Mouse (Mus musculus): ENCODE data around the gene Kcnh7.
"Not testable (repeated sequence)": the region's sequence is repeated elsewhere in the genome, so short reads cannot be mapped to it uniquely, and the experiment has no call there.

Kcnh7 gene

DNA sequence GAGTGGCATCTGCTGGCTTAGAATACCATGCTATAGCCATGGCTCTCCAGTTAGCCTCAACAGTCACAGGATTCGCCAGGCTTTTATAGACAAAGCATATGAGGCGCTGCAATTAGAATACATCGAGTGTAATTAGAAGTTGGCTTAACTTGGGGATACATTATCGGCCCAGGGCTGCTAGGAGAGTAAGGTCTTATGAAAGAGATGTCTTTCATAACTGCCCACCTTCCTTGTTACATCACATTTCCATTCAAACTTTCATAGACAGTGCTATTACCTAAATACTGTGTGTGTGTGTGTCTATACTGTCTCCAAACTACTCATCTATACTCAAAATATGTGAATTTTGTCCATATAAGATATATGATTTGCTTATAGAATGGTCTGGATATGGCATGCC, 468.8 kb downstream of the Kcnh7 start:
- no peak for DNase-seq

DNA sequence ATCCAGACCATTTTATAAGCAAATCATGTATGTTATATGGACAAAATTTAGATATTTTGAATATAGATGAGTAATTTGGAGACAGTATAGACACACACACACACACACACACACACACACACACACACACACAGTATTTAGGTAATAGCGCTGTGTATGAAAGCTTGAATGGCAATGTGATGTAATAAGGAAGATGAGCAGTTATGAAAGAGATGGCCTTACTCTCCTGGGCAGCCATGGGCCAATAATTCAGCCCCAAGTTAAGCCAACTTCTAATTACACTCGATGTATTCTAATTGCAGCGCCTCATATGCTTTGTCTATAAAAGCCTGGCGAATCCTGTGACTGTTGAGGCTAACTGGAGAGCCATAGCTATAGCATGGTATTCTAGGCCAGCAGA, 469.7 kb downstream of the Kcnh7 start:
- DNase-seq, result not testable (repeated sequence)

DNA sequence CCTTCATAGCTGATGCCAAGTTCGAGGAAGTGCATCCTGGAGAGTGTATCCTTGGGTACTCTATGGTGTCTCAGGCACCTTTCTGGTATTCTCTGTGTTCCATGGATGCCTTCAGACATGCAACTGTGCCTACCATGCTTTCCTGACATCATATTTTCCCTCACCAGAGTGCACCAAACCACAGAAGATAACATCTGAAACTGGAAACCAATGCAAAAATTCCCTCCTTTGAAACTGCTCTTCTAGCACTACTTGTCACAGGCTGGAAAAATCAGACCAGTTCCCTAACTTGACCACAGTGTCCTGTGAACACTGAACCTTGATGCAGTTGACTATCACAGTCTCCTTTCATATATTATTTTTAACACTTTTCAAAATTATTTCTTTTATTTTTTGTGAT, 474.5 kb downstream of the Kcnh7 start:
- no peak for DNase-seq

DNA sequence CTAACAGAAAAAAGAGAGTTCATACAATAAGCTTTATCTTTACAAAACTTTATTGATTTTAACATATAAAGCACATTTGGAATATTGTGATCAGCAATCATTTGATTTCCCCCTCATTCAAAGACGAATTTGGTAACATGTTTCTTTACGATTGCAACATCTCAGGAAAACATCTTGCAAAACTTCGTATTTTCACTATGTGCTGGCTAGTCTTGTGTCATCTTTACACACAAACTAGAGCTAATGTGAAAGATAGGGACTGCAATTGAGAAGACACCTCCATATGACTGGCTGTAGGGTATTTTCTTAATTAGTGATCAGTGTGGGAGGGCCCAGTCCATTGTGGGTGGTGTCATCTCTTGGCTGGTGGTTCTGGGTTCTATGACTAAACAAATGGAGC, 477.8 kb downstream of the Kcnh7 start:
- no peak for DNase-seq

DNA sequence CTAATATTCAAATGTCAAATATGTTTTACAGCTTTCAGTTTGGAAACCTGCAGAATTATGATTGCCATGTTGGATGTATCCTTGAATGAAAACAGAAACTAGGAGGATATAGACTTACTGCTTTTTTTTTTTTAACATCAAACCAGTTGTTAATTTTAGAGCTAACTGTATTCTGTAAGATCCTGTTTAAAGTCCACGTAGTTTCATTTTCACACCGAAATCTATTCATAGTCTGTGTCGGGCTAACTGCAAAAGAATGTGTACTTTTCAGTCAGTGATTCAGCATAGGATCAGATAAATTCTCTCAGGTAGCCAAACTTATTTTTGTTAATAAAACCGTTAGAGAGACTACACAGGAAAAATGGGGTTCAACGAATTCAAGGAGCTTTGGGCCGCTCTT, 498.2 kb downstream of the Kcnh7 start:
- DNase-seq, result no peak

DNA sequence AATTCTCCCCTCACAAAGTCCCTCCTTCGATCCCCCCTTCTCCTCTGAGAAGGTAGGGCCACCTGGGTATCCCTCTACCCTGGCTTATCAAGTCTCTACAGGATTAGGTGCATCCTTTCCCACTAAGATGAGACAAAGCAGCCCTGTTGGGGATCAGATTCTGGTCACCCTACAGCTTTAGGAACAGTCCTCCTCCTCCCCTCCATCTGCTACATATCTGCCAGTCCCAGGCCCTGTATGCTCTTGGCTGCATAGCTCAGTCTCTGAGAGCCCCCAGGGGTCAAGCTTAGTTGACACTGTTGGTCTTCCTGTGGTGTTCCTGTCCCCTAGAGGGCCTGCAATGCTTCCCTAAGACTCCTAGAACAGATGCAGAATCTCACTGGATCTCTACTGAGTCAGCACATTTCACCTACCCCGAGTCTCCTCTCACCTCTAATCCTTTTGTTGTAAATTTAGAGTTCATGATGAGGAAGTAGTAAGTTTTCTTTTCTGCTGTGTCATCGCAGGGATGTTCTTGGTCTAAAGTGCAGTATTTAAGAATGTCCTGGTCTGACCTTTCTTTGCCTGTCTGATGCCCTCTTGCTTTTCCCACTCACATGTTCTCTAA, 499.0 kb downstream of the Kcnh7 start:
- DNase-seq, result no peak

DNA sequence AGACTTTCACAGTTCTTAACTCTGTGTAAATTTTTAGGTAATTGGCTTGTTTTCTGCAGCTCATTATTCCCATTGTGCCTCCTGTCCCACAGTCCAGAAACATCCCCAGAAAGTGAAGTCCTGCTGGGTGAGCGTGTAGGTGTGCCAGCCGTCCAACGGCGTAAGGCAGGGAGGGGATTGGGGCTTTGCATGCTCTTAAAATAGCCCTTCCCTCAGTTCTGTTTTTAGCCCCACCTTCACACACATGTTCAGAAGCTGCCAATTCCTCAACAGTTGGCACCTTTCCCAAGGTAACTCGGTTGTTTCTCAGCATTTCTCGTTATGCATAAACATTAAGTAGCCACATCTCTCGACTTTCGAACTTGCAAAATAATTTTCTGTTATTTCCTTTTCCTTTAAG, 502.4 kb downstream of the Kcnh7 start:
- DNase-seq, result no peak

DNA sequence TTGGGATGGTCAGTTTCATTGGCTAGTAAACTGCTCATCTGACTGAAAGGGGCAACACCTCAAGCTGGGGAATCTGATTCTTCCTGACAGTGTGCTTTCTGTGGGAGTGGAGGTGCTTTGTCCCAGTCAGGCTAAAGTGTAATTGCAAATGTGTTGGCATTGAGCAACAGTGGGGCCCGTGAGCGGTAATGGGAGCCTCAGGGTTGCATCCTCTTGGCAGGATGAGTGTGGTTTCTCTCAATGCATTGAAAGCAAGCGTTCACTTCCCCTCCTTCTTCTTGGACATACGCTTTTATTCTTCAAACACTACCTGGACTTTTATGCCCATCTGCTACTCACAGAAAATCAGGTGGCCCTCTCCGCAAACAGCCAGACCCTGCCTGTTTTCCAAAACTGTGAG, 511.3 kb downstream of the Kcnh7 start:
- DNase-seq, result no peak

DNA sequence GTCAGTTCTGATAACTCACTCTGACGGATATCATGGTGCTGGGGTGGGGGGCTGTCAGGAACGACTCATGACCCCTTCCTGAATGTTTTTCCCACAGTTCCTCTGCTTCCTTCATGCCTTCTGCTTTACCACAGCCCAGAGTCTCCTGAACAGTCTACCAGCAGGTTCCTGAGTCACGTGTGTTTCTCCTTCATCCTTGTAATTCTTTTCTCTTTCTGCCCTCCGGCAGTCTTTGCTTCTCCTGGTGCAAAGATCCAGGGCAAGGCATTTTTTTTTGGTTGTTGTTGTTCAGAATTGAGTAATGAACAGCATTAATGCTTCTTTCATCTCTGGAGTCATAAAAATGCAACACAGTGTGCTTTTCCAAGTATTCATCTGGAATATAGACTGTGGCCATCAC, 513.3 kb downstream of the Kcnh7 start:
- DNase-seq, result peak; percentile 13

DNA sequence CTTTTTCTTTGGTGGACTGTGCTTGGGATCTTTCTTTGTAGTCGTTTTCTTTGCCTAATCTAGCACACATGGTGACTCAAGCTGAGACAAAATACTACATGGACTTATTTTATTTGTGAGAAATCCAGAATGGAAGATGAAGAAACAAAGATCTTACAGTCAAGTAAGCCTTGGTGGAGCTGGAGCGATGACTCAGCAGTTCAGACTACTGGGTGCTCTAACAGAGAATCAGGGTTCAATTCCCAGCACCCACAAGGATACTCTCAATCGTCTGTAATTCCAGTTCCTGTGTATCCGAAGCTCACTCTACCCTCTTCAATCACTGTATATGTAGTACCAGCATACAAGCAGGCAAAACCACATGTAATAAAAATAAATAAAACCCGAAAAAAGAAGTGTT, 513.8 kb downstream of the Kcnh7 start:
- DNase-seq, result no peak

DNA sequence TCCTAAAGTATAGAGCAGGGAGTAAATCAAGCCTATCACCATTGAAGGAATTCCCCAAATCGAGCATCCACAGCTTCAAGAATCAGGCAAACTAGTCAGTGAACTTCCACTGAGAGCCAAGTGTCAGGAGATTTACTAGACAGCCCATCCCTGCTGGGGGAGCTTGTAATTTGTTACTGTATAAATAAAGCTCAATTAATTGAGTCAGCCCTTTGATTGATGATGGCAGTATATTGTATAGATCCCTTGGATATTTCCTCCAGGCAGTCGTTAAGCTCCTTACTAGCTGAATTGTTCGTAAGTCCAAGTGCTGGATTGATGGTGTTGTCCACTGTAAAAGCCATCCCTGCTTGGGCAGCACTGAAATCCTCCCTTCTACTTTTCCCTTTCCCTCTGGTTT, 514.2 kb downstream of the Kcnh7 start:
- DNase-seq, result no peak

DNA sequence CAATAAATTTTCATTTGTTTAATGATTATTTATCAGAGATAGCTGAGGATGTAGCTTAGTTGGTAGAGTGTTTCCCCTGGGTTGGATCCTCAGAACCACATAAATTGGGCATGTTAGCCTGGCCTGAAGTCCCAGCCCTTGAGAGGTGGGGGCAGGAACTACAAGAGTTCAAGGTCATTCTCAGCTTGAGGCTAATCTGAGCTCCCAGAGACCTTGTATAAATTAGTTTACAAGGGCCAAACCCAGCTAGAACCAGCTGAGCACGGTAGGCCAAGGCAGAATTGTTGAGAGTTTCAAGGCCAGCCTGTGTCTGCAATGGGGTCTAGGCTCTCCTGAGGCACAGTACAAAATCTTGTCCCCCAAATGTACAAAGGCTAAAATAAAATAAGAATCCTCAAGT, 518.6 kb downstream of the Kcnh7 start:
- peak; percentile 51 for DNase-seq

DNA sequence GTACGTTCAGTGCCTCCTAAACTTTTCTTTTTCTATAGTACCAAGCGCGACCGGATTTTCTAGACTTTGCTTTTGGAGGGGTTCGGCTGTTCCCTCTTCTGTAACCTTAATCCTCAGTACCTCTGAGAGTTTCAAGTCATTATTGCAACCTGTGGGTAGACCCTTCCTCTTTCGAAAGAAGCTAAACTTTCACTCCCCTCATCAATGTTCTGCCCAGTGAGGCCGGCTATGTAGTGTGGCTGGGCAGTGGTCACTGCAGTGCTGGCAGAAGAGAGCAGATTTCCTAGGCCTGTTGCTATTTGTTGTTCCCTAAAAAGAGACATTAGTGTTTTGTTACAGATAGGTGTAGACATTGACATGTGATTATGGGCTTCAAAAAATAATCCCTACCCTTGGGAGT, 519.2 kb downstream of the Kcnh7 start:
- no peak for DNase-seq

DNA sequence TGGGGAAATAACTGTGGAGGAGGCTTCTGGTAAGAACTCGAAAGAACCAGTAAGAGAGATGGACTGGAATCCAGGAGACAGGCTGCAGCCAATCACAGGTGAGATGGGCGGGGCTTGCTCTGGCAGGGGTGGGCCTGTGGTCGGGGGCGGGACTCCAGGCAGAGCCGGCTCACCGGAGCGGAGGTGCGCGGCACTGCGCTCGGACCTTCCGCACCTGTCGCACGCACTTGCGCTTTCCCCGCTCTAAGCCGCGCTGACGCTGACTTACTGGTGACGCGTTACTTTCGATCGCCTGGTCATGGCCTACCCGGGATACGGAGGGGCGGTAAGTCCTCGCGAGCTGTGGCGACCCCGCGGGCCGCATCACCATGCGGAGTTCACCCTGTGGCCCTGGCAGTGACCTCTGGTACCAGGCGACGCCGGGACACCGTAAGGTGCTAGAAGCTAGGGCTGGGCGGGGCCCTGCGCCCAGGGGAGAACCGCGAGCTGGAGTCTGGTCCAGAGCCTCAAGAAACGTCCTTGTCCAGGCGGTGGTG, 519.9 kb downstream of the Kcnh7 start, which contains the start of gene Gca:
TSS of gene Gca (plus strand) at position 151 of the 536 bp plus-strand sequence.
- peak; percentile 82 for DNase-seq

DNA sequence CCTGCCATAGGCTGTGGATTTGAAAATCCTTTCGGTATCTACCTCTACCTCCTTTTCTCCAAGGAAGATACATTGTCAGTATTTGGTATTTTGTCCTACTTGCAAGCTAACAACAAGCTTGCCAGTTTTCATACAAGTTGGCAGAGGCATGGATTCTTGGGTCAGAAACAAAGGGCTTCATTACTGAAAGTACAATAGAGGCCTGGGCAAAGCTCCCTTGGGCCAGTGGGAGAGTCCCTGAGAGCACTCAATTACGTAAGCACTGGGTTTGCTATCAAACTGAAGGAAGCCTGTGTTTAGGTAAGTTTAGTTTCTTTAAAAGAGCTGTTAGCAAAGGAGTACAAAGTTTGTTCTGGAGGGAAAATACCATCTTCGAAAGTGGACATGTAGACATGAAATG, 521.5 kb downstream of the Kcnh7 start:
- no peak for DNase-seq

DNA sequence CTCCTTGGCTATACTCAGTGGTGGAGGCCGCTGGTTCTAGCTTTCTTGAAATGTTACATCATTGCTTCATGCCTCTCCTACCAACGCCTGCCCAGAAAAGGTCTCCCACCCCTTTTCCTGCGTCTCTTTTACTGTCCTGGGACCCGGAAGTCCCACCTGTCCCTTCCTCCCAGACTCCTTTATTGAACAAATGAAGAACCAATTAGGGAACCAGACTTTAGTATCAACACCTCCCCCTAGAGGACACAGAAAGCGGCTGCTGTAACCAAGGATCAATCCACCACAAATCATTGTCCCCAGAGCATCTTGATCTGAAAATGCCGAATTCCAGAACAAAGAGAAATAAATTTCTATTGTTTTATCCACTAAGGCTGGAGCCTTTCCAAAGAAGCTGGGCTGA, 523.5 kb downstream of the Kcnh7 start:
- no peak for DNase-seq

DNA sequence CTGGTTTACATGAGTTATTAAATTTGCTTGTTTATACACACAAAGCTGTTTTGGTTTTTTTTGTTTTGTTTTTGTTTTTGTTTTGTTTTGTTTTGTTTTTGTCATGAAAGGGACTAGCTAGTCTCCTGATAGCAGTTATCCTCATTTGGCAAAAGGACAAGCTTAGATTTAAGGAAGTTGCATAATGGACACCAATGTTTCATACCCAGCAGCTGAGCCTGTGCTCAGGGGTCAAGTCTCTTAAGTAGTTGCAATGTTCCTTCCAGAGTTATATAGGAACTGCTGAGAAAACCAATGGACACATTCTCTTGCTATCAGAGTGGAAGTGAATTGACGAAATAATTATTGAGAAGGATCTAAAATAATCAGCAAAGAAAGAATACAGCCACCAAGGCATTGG, 528.0 kb downstream of the Kcnh7 start:
- DNase-seq, result no peak

DNA sequence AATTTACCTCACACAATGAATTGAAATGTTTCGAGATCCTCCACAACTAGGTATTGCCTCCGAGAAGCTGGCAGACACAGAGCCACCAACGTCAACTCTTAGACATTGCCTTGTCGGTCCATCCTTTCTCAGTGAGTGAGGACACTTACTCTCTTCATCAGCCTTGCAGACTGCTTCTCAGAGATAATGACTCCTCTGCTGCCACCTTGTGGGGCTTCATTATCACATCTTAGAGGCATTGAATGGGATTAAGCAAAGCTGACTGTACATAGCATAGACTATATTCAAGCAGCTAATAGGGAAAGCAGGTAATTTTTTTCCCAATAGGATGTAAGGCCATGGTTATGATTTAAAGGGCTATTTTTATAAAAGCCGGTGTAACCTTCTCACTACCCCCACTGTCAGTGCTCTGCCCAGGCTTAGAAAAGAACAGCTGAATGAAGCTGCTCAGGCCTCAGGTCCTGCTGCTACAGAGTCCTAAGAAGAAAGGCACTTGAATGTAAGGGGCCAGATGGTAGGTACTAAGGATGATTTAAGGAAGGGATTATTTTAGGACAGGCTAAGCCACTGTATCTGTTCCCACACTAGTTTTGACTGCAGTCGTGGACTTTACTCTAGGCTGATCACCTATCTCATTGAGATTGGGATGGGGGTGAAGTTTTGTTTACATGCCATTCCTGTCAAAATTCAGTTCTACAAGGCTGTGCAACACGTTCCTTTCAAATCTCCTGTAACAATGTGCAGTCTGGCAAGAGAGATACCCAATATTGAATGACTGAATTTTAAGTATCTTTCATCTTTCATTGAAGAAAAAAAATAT, 529.4 kb downstream of the Kcnh7 start:
- DNase-seq, result peak; percentile 43

DNA sequence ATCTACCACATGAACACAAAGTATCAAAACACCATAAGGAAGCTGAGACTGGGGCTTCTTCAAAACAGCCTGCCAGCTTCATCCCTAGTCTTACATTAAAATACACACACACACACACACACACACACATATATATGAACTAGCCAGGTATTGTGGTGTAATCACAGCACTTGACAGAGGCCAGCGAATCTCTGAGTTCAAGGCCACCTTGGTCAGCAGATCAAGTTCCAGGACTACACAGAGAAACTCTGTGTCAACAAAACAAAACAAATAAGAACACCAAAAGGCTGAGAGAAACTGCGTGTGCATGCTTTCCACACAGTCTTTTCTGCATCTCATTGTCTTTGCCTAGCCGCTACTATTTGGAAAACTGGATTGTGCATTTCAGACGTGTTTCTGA, 531.6 kb downstream of the Kcnh7 start:
- DNase-seq, result no peak

DNA sequence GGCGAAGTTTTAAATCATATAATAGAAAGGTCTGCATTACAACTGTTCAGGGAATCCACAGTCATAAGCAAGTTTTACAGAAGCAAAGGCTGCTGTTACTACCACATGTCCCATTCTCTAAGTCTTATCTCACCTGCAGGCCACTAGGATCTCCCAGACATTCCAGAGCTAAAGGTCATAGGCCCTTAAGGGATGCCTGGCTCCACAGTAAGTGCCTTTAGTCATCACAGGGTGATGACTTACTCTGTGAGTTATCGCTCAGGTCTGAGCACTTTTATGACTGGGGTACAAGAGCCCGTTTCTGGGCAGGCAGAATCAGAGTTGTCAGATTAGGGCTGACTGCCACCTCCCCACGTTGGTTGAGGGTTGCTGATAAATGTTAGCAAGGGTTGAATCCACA, 532.2 kb downstream of the Kcnh7 start:
- no peak for DNase-seq

DNA sequence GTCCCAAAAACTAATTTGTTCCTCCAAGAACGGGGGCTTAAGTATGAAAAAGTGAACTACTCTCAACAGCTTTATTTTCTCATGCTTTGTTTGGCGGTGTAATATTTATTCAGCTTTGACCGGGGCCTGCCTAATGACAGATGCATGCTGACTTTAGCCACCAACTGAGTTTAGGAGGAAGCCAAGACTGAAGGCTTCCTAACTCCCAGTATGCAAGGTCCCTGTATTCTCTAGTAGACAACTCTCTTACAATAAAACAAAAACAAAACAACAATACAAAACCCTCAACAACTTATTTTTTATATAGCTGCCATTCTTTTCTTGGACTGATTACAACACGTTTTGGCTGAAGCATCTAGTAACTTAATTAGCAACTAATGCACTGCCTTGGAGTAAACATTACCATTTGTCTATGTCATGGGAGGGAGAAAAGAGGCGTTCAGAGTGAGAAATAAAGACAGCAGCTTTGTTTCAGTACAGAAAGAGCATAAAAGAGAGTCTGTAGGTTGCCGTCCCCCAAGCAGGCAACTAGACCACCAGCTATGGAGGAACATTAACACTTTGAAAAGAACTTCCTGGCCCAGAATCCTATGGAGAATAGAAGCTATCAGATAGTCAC, 537.3 kb downstream of the Kcnh7 start:
- no peak for DNase-seq

DNA sequence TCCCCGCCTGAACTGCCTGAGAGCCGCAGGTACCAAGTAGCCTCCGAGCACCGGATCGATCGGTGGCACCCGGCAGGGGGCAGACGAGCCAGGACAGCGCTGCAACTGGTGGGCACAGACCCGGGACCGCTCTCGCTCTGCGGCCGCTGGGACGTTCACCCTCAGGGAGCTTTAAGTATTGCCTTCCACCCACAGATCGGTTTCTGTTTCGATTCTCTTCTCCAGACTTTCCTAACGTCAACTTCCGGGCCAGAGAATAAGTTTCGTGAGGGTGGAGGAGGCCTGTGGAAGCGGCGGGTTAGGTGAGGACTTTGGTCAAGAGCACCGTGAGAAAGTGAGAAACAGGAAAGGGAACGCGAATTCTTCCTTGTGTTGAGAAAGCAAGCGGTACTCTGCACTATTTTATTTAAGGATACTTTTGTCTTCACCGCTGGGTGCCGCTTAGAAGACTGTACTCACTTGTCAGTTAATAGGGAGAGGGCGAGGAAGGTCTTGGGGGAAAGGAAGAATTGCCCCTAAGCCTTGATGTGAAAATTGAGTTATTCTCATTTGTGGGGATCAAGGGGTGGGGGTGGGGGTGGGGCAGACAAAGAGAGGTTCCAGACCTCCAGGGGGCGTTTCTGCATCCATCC, 538.0 kb downstream of the Kcnh7 start, which contains the start of gene Ifih1:
TSS of gene Ifih1 (minus strand) at position 242 of the 632 bp plus-strand sequence.
- peak; percentile 65 for DNase-seq

DNA sequence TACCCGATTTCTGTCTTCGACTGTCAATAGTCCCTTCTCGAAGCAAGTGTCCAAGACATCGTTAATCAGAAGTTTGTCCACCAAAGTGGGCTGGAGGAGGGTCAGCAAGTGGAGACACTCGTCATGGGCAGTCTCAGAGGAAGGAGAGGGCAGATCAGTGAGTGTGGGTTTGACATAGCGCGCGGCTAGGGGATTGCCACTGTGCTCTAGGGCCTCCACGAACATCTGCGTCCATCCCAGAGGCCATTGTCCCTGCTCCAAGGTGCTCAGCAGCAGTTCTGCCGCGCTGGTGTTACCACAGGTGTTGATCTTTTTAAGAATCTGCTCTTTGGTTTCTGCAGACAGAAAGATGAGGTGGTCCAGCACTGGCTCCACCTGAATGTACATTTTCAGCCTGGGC, 538.6 kb downstream of the Kcnh7 start:
- DNase-seq, result peak; percentile 8
